Mouse (Mus musculus): Measurements from ENCODE around the gene Csad.

DNA sequence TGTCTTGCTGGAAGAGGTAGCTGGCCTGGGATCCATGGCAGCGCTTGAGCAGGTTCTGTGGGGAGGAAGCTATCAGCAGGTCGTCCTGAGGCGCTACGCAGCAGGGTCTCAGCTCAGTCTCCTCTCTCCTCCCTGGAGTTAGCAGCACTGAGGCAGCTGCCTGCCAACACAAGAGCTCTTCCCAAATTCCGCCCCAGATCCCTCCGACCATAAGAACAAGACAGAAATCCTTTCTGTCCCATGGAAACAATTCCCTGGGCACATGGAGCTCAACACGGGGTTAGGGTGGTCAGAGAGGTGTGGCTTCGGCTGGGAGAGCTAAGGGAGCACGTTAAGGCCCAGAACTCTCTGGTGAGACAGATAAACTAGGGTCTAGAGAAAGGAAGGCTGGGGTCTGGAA, 25.4 kb downstream of the Csad start:
- TF ChIP-seq CTCF (IDR thresholded peaks at IDR 0.05; ENCODE audit: borderline replicate concordance, control insufficient read depth, extremely low read depth, insufficient read depth, low read length, poor library complexity) (no peak), POLR2A (IDR thresholded peaks at IDR 0.05; ENCODE audit: control insufficient read depth, extremely low read depth, insufficient read depth, low read length, poor library complexity) (no peak)

Data from thymus, adult 2 months (tissue).